Mouse (Mus musculus) brain, adult 2 months (tissue): ENCODE results near the gene Wdr70.

Source experiments
- DNase-seq: peaks from one replicate; pipeline ENCODE4 v3.0.0; 2011; ENCODE audit warnings: low read depth, low spot score

Gene Wdr70

GRCm38 (mm10) chr15:7865305-7865704, 233.7 kb downstream of the Wdr70 start:
- DNase-seq: no peak

- peak; percentile 62 for DNase-seq
Observed at GRCm38 (mm10) chr15:7863328-7863727, 235.7 kb downstream of the Wdr70 start.

GRCm38 (mm10) chr15:7862890-7863289, 236.1 kb downstream of the Wdr70 start:
- DNase-seq: no peak

GRCm38 (mm10) chr15:7858841-7859240, 240.2 kb downstream of the Wdr70 start:
- DNase-seq: no peak

GRCm38 (mm10) chr15:7857418-7857817, 241.6 kb downstream of the Wdr70 start:
- DNase-seq: no peak

GRCm38 (mm10) chr15:7842398-7842797, 256.6 kb downstream of the Wdr70 start:
- no peak for DNase-seq

GRCm38 (mm10) chr15:7841664-7842063, 257.3 kb downstream of the Wdr70 start:
- DNase-seq: no peak

GRCm38 (mm10) chr15:7838921-7839309, 260.1 kb downstream of the Wdr70 start:
- no peak for DNase-seq

- DNase-seq: no peak
Observed at GRCm38 (mm10) chr15:7838060-7838920, 260.7 kb downstream of the Wdr70 start.

GRCm38 (mm10) chr15:7835404-7835803, 263.6 kb downstream of the Wdr70 start:
- DNase-seq: no peak

- peak; percentile 20 for DNase-seq
Observed at GRCm38 (mm10) chr15:7825530-7825929, 273.5 kb downstream of the Wdr70 start.

GRCm38 (mm10) chr15:7823886-7824285, 275.1 kb downstream of the Wdr70 start:
- DNase-seq: no peak
